Mouse (Mus musculus) myocyte (in vitro differentiated cells): ENCODE results near the gene Ust.

Source experiments
- E2F4 ChIP-seq: IDR thresholded peaks from one replicate; pipeline ENCODE4 v1.6.1; 2011; ENCODE audit warnings: mild to moderate bottlenecking, control low read depth, moderate library complexity; ENCODE audit not compliant: insufficient read depth
- MAX ChIP-seq: IDR thresholded peaks from one replicate; pipeline ENCODE4 v1.6.1; 2011; ENCODE audit warnings: low read depth, mild to moderate bottlenecking, control low read depth
- MYOD1 ChIP-seq, 3 experiments: IDR thresholded peaks; one replicate each; pipeline ENCODE4 v1.6.1; 2011; ENCODE audit warnings: control low read depth in 2 of 3, low read depth in 2 of 3, mild to moderate bottlenecking in 2 of 3, moderate library complexity in 1 of 3; ENCODE audit not compliant: insufficient read length in 2 of 3, control insufficient read depth in 1 of 3
- POLR2A ChIP-seq: IDR thresholded peaks from one replicate; pipeline ENCODE4 v1.6.1; 2011; ENCODE audit warnings: low read depth, mild to moderate bottlenecking, control low read depth, moderate library complexity; ENCODE audit not compliant: insufficient read length
- POLR2AphosphoS2 ChIP-seq: IDR thresholded peaks from one replicate; pipeline ENCODE4 v1.6.1; 2011; ENCODE audit warnings: low read depth, control low read depth; ENCODE audit not compliant: insufficient read length
- REST ChIP-seq: IDR thresholded peaks from one replicate; pipeline ENCODE4 v1.6.1; 2011; ENCODE audit warnings: mild to moderate bottlenecking, control low read depth, moderate library complexity; ENCODE audit not compliant: insufficient read depth, insufficient read length
- TCF12 ChIP-seq: IDR thresholded peaks from one replicate; pipeline ENCODE4 v1.6.1; 2011; ENCODE audit warnings: mild to moderate bottlenecking, control low read depth; ENCODE audit not compliant: poor library complexity, insufficient read depth, severe bottlenecking

DNA sequence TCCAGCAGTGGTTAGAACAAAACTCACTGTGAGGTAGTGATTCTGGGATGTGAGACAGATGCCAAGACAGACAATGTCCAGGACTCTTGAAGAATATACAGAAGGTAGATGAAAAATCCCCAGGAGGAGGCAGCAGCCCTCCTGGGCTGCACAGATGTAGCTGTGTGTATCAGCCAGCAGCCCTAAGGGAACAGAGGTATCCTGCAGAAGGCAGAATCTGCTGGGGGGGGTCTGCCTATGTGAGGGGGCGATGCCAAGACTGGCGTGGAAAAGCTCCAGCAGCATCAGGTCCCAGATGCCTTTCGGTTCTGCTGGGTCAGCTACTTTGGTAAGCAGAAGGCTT, 342.6 kb downstream of the Ust start:
- no peak for TF ChIP-seq MYOD1 (IDR thresholded peaks at IDR 0.05; ENCODE audit: control insufficient read depth in 1 of 3, insufficient read length in 2 of 3, low read depth in 2 of 3)
- no peak for TF ChIP-seq TCF12
- TF ChIP-seq MAX = no peak
- TF ChIP-seq POLR2A = no peak
- no peak for TF ChIP-seq E2F4
- TF ChIP-seq POLR2AphosphoS2 = no peak
- no peak for TF ChIP-seq REST
